Mouse (Mus musculus) induced T-regulatory cell, adult 2 months (primary cell): ENCODE data around the gene Vamp5.
A peak's percentile ranks its signal among the peaks of the same experiment; 100 is the strongest.

Source experiments
- DNase-seq: peaks from one replicate; pipeline ENCODE4 v3.0.0-alpha.2; 2012; ENCODE audit warnings: low read depth

Vamp5 gene

GRCm38 (mm10) chr6:72346261-72346660 lies 34.0 kb downstream of the Vamp5 start:
- peak; percentile 56 for DNase-seq

GRCm38 (mm10) chr6:72345633-72346032 lies 34.6 kb downstream of the Vamp5 start:
- DNase-seq, result no peak

GRCm38 (mm10) chr6:72345074-72345567 lies 35.1 kb downstream of the Vamp5 start, which contains the start of gene Usp39:
Usp39 (minus strand) TSS chr6:72345184.
- peak; percentile 96 for DNase-seq

- DNase-seq, result no peak
These were observed 35.7 kb downstream of the Vamp5 start for GRCm38 (mm10) chr6:72344396-72345073.

- no peak for DNase-seq
These were observed 39.8 kb downstream of the Vamp5 start for GRCm38 (mm10) chr6:72340481-72340880.

- DNase-seq, result no peak
These were observed 47.2 kb downstream of the Vamp5 start for GRCm38 (mm10) chr6:72333111-72333510.

- DNase-seq, result no peak
These were observed 50.1 kb downstream of the Vamp5 start for GRCm38 (mm10) chr6:72330133-72330532.

GRCm38 (mm10) chr6:72329019-72329418 lies 51.2 kb downstream of the Vamp5 start:
- no peak for DNase-seq

GRCm38 (mm10) chr6:72326274-72326673 lies 54.0 kb downstream of the Vamp5 start:
- DNase-seq, result peak; percentile 58

- no peak for DNase-seq
These were observed 56.3 kb downstream of the Vamp5 start for GRCm38 (mm10) chr6:72323786-72324508.

GRCm38 (mm10) chr6:72322936-72323335 lies 57.3 kb downstream of the Vamp5 start:
- DNase-seq, result no peak

GRCm38 (mm10) chr6:72319019-72319418 lies 61.2 kb downstream of the Vamp5 start:
- peak; percentile 56 for DNase-seq
